Mouse (Mus musculus) liver, embryonic 14.5 days (tissue): ENCODE measurements around the gene Slc1a1. TPM values are rescaled to one million over a fixed set of nuclear protein-coding genes. Genes with fewer than 3 reads are reported as not detected.
A peak's percentile ranks its signal among the peaks of the same experiment; 100 is the strongest.

Source experiments
- ATAC-seq: fragments of 200-750 bp; cut with Nextera tagmentation; 2 replicates; pipeline ENCODE4 v1.8.0; 2017; ENCODE audit warnings: moderate number of reproducible peaks, mild to moderate bottlenecking, moderate library complexity; ENCODE audit not compliant: insufficient read depth
- DNase-seq, 3 experiments: peaks; one replicate each; pipeline ENCODE4 v3.0.0-alpha.2; 2012 to 2013; ENCODE audit warnings: low read depth in 3 of 3, low spot score in 3 of 3
- H3K27ac ChIP-seq: fragments of 300-500 bp; sonication (generic); 2 replicates; pipeline ENCODE4 v1.5.1; 2014; ENCODE audit warnings: moderate library complexity, mild to moderate bottlenecking, control low read depth, inconsistent platforms
- H3K27me3 ChIP-seq: fragments of 300-500 bp; sonication (generic); 2 replicates; pipeline ENCODE4 v1.6.1; 2014; ENCODE audit warnings: mild to moderate bottlenecking, low read length, moderate library complexity; ENCODE audit not compliant: control insufficient read depth, insufficient read depth
- H3K36me3 ChIP-seq: fragments of 300-500 bp; sonication (generic); replicated peaks from 2 replicates; pipeline ENCODE4 v1.6.1; 2014; ENCODE audit warnings: low read depth; ENCODE audit not compliant: control insufficient read depth, insufficient read depth
- H3K4me1 ChIP-seq, 2 experiments: fragments of 200-500 bp in 1 of 2; fragments of 300-500 bp in 1 of 2; sonication (generic) in 1 of 2; replicated peaks; 2 replicates each; pipeline ENCODE4 v1.6.1; 2012 to 2014; ENCODE audit warnings: antibody characterized with exemption in 1 of 2, inconsistent platforms in 1 of 2, low read length in 1 of 2; ENCODE audit not compliant: control insufficient read depth in 2 of 2, insufficient read depth in 2 of 2
- H3K4me2 ChIP-seq: fragments of 300-500 bp; sonication (generic); 2 replicates; pipeline ENCODE4 v1.6.1; 2014; ENCODE audit warnings: low read depth, mild to moderate bottlenecking, control low read depth, moderate library complexity
- H3K4me3 ChIP-seq, 2 experiments: fragments of 200-500 bp in 1 of 2; fragments of 300-500 bp in 1 of 2; sonication (generic) in 1 of 2; 2 replicates each; pipeline ENCODE4 v1.5.1; 2012 to 2014; ENCODE audit warnings: low read depth in 2 of 2, low read length in 2 of 2, mild to moderate bottlenecking in 2 of 2, control low read depth in 1 of 2, inconsistent platforms in 1 of 2, moderate library complexity in 1 of 2; ENCODE audit not compliant: insufficient read depth in 1 of 2
- H3K9ac ChIP-seq: fragments of 300-500 bp; sonication (generic); replicated peaks from 2 replicates; pipeline ENCODE4 v1.6.1; 2014; ENCODE audit warnings: mild to moderate bottlenecking, control low read depth, moderate library complexity
- H3K9me3 ChIP-seq: fragments of 300-500 bp; sonication (generic); 2 replicates; pipeline ENCODE4 v1.6.1; 2016; ENCODE audit warnings: low read length, mixed read lengths; ENCODE audit not compliant: control insufficient read depth
- CTCF ChIP-seq: IDR thresholded peaks from 2 replicates; pipeline ENCODE4 v1.5.1; 2016; ENCODE audit warnings: antibody characterized with exemption, low read depth, control low read depth
- EP300 ChIP-seq: IDR thresholded peaks from 2 replicates; pipeline ENCODE4 v1.6.1; 2016; ENCODE audit warnings: antibody characterized with exemption, low read depth
- WGBS: fragments of 180-500 bp; shearing (Covaris S2); extraction: QIAGEN DNeasy Blood & Tissue Kit; methylation state at CpG from one replicate; pipeline ENCODE4 v1.1.7; 2014; ENCODE audit not compliant: insufficient replicate concordance; 5-methylcytosine and 5-hydroxymethylcytosine counted together
- polyA plus RNA-seq, 2 experiments: library from polyadenylated mRNA; depleted of rRNA in 1 of 2; stranded (reverse) in 1 of 2; unstranded in 1 of 2; fragments of >200 nt; fragmentation: Nextera tagmentation in 1 of 2; extraction: Ambion mirVana in 1 of 2; gene quantifications; 2 replicates each; pipeline versions ENCODE4 v1.2.1 to v1.2.3; 2012 to 2014

The Slc1a1 gene
- polyA plus RNA-seq, 2 experiments, result not detected

GRCm38 (mm10) chr19:28835500-28835864, 633 bp downstream of the Slc1a1 start:
- Histone ChIP-seq H3K4me1 (no peaks in the 10 kb centered on the region), H3K4me2 (peak overlapping the region; percentile 43; the same call in 1 of the 2 replicates), H3K27ac (no peak overlapping the region), H3K4me3 (peak overlapping the region in 1 of 2 experiments; percentile 30; a peak in 1 of 4 replicates), H3K9me3 (no peaks in the 10 kb centered on the region), H3K36me3 (no peaks in the 10 kb centered on the region), H3K27me3 (peaks cover 21% of the 10 kb centered on the region), H3K9ac (no peak overlapping the region)
- DNase-seq (no peak), ATAC-seq (no peak)
- 14% methylated on average over 9 of the region's 9 CpGs for WGBS
- no peak for TF ChIP-seq CTCF
- no peak for TF ChIP-seq EP300

GRCm38 (mm10) chr19:28836116-28836515, 1.3 kb downstream of the Slc1a1 start:
- no peak overlapping the region for H3K4me2 ChIP-seq
- no peak for ATAC-seq
- no peak for DNase-seq
- H3K4me3 ChIP-seq, result no peak overlapping the region
- H3K9me3 ChIP-seq, result no peaks in the 10 kb centered on the region
- peaks cover 21% of the 10 kb centered on the region for H3K27me3 ChIP-seq
- WGBS, result 28% methylated on average over 3 of the region's 3 CpGs
- no peaks in the 10 kb centered on the region for H3K36me3 ChIP-seq
- TF ChIP-seq EP300, result no peak
- TF ChIP-seq CTCF, result no peak
- H3K4me1 ChIP-seq, result no peaks in the 10 kb centered on the region
- no peak overlapping the region for H3K9ac ChIP-seq
- H3K27ac ChIP-seq, result no peak overlapping the region

GRCm38 (mm10) chr19:28836651-28837410, 2.0 kb downstream of the Slc1a1 start:
- Histone ChIP-seq H3K4me2 (no peak overlapping the region), H3K27ac (no peak overlapping the region), H3K9me3 (no peaks in the 10 kb centered on the region), H3K4me3 (no peak overlapping the region), H3K9ac (no peak overlapping the region), H3K36me3 (no peaks in the 10 kb centered on the region), H3K4me1 (no peaks in the 10 kb centered on the region), H3K27me3 (peaks cover 21% of the 10 kb centered on the region)
- WGBS, result 53% methylated on average over 11 of the region's 11 CpGs
- no peak for ATAC-seq
- TF ChIP-seq CTCF (no peak), EP300 (no peak)
- DNase-seq, result no peak

GRCm38 (mm10) chr19:28838796-28839195, 3.9 kb downstream of the Slc1a1 start:
- Histone ChIP-seq H3K9me3 (no peaks in the 10 kb centered on the region), H3K36me3 (no peaks in the 10 kb centered on the region), H3K4me2 (no peak overlapping the region), H3K27ac (no peak overlapping the region), H3K4me1 (no peaks in the 10 kb centered on the region), H3K27me3 (peaks cover 21% of the 10 kb centered on the region), H3K4me3 (no peak overlapping the region), H3K9ac (no peak overlapping the region)
- WGBS, result 49% methylated on average over 2 of the region's 2 CpGs
- no peak for ATAC-seq
- TF ChIP-seq CTCF (no peak), EP300 (no peak)
- no peak for DNase-seq

- Histone ChIP-seq H3K4me1 (no peaks in the 10 kb centered on the region), H3K27ac (no peak overlapping the region), H3K27me3 (no peaks in the 10 kb centered on the region), H3K4me2 (no peak overlapping the region), H3K9ac (no peak overlapping the region), H3K36me3 (no peaks in the 10 kb centered on the region), H3K4me3 (no peak overlapping the region), H3K9me3 (no peaks in the 10 kb centered on the region)
- ATAC-seq, result no peak
- 52% methylated on average over 8 of the region's 8 CpGs for WGBS
- no peak for TF ChIP-seq CTCF
- no peak for TF ChIP-seq EP300
- no peak for DNase-seq
These were observed 10.3 kb downstream of the Slc1a1 start for GRCm38 (mm10) chr19:28844946-28845710.
